Mouse (Mus musculus) common myeloid progenitor, adult 5-6 weeks (primary cell): Measurements from ENCODE around the gene Rad17. TPM values are rescaled to one million over a fixed set of nuclear protein-coding genes. Genes with fewer than 3 reads are reported as not detected.

Experiments used
- ATAC-seq: replicated peaks from 2 replicates; pipeline ENCODE4 v1.8.0; 2016; ENCODE audit warnings: low read depth, mild to moderate bottlenecking, moderate TSS enrichment, inconsistent platforms; ENCODE audit not compliant: poor library complexity, severe bottlenecking
- total RNA-seq: library from RNA; stranded (forward); fragments of 200-1000, 187-1606 nt; gene quantifications from 2 replicates; pipeline ENCODE4 v1.2.3, GENCODE M21; 2017

Gene Rad17
- 35.2 and 46.3 TPM in 2 replicates for total RNA-seq

GRCm38 (mm10) chr13:100650550-100651438, at the start of gene Rad17, which contains the start of gene Ak6:
Rad17 (minus strand) TSS chr13:100651051.
Ak6 (plus strand) TSS chr13:100650979.
- ATAC-seq: peak; percentile 95

GRCm38 (mm10) chr13:100698866-100699265, 48.0 kb upstream of the Rad17 start:
- ATAC-seq: no peak

GRCm38 (mm10) chr13:100697541-100697940, 46.7 kb upstream of the Rad17 start:
- 0 out of 2 replicates have a peak, but pooled peaks have one; percentile 45 for ATAC-seq

GRCm38 (mm10) chr13:100687513-100687912, 36.7 kb upstream of the Rad17 start:
- ATAC-seq: no peak

- ATAC-seq: peak; percentile 87
Observed at GRCm38 (mm10) chr13:100684355-100684754, 33.5 kb upstream of the Rad17 start.

- ATAC-seq: no peak
Observed at GRCm38 (mm10) chr13:100682837-100683236, 32.0 kb upstream of the Rad17 start.

GRCm38 (mm10) chr13:100681615-100682014, 30.8 kb upstream of the Rad17 start:
- ATAC-seq: no peak

- ATAC-seq: no peak
Observed at GRCm38 (mm10) chr13:100675936-100676635, 25.2 kb upstream of the Rad17 start.

- peak; percentile 34 for ATAC-seq
Observed at GRCm38 (mm10) chr13:100670181-100670741, 19.4 kb upstream of the Rad17 start.

- ATAC-seq: peak; percentile 65
Observed at GRCm38 (mm10) chr13:100669291-100670022, 18.6 kb upstream of the Rad17 start, which contains the start of gene Ccdc125. Ccdc125 (plus strand) TSS chr13:100669717.

- peak; percentile 83 for ATAC-seq
Observed at GRCm38 (mm10) chr13:100659864-100660456, 9.1 kb upstream of the Rad17 start.

GRCm38 (mm10) chr13:100658091-100658490, 7.2 kb upstream of the Rad17 start:
- no peak for ATAC-seq

GRCm38 (mm10) chr13:100651439-100652186, 762 bp upstream of the Rad17 start, which contains the start of gene Taf9:
Taf9 (plus strand) TSS chr13:100651579.
- peak; percentile 7; the same call in 1 of the 2 replicates for ATAC-seq

GRCm38 (mm10) chr13:100648223-100648622, 2.6 kb downstream of the Rad17 start:
- ATAC-seq: no peak

- peak; percentile 76 for ATAC-seq
Observed at GRCm38 (mm10) chr13:100642471-100643209, 8.2 kb downstream of the Rad17 start.

GRCm38 (mm10) chr13:100634106-100634691, 16.7 kb downstream of the Rad17 start:
- ATAC-seq: peak; percentile 99

- ATAC-seq: no peak
Observed at GRCm38 (mm10) chr13:100622241-100622640, 28.6 kb downstream of the Rad17 start.

- no peak for ATAC-seq
Observed at GRCm38 (mm10) chr13:100617583-100617982, 33.3 kb downstream of the Rad17 start.
